Mouse (Mus musculus) heart, embryonic 15.5 days (tissue): ENCODE measurements around the gene Eif4g2. TPM values are rescaled to one million over a fixed set of nuclear protein-coding genes. Genes with fewer than 3 reads are reported as not detected.
A peak's percentile ranks its signal among the peaks of the same experiment; 100 is the strongest.

Experiments used
- ATAC-seq: fragments of 200-750 bp; cut with Nextera tagmentation; replicated peaks from 2 replicates; pipeline ENCODE4 v1.8.0; 2017; ENCODE audit warnings: low read depth, moderate TSS enrichment; ENCODE audit not compliant: insufficient number of reproducible peaks, insufficient read depth, low FRiP score
- H3K27ac ChIP-seq: fragments of 300-500 bp; sonication (generic); 2 replicates; pipeline ENCODE4 v1.5.1; 2015; ENCODE audit warnings: mild to moderate bottlenecking, inconsistent platforms
- H3K27me3 ChIP-seq: fragments of 300-500 bp; sonication (generic); 2 replicates; pipeline ENCODE4 v1.6.1; 2015; ENCODE audit warnings: inconsistent platforms
- H3K36me3 ChIP-seq: fragments of 300-500 bp; sonication (generic); 2 replicates; pipeline ENCODE4 v1.6.1; 2015; ENCODE audit warnings: mild to moderate bottlenecking, inconsistent platforms
- H3K4me1 ChIP-seq: fragments of 300-500 bp; sonication (generic); replicated peaks from 2 replicates; pipeline ENCODE4 v1.6.1; 2015; ENCODE audit warnings: inconsistent platforms
- H3K4me2 ChIP-seq: fragments of 300-500 bp; sonication (generic); 2 replicates; pipeline ENCODE4 v1.6.1; 2015; ENCODE audit warnings: inconsistent platforms, mild to moderate bottlenecking, moderate library complexity
- H3K4me3 ChIP-seq: fragments of 300-500 bp; sonication (generic); 2 replicates; pipeline ENCODE4 v1.5.1; 2015; ENCODE audit warnings: mild to moderate bottlenecking, inconsistent platforms
- H3K9ac ChIP-seq: fragments of 300-500 bp; sonication (generic); 2 replicates; pipeline ENCODE4 v1.6.1; 2015; ENCODE audit warnings: mild to moderate bottlenecking, inconsistent platforms
- H3K9me3 ChIP-seq: fragments of 300-500 bp; sonication (generic); replicated peaks from 2 replicates; pipeline ENCODE4 v1.6.1; 2016; ENCODE audit warnings: inconsistent platforms
- WGBS: fragments of 180-500 bp; shearing (Covaris S2); methylation state at CpG from one replicate; pipeline ENCODE4 v1.1.7; 2015; ENCODE audit warnings: mixed read lengths; 5-methylcytosine and 5-hydroxymethylcytosine counted together
- polyA plus RNA-seq: library from polyadenylated mRNA; unstranded; fragments of >200 nt; fragmentation: Nextera tagmentation; extraction: Ambion mirVana; gene quantifications from 2 replicates; pipeline ENCODE4 v1.2.1, GENCODE M21; 2015

Gene Eif4g2
- 528 and 555 TPM in 2 replicates for polyA plus RNA-seq

- peak within 1 kb of the TSS; percentile 76 for H3K4me3 ChIP-seq
- peak; percentile 98 for ATAC-seq
- H3K4me2 ChIP-seq = peak within 1 kb of the TSS; percentile 77
- H3K9me3 ChIP-seq = no peaks in the 10 kb centered on the region
- under 1% methylated on average over 70 of the region's 70 CpGs for WGBS
- peak within 1 kb of the TSS; percentile 97 for H3K27ac ChIP-seq
- H3K27me3 ChIP-seq = no peaks in the 10 kb centered on the region
- peak within 1 kb of the TSS; percentile 99 for H3K9ac ChIP-seq
- peaks cover 27% of the 10 kb centered on the region for H3K4me1 ChIP-seq
- H3K36me3 ChIP-seq = peaks cover 34% of the 10 kb centered on the region
These were observed at the start of gene Eif4g2 for GRCm38 (mm10) chr7:111082822-111083732. Eif4g2 (minus strand) TSS chr7:111083030.

GRCm38 (mm10) chr7:111132596-111132995 is 49.8 kb upstream of the Eif4g2 start:
- no peak overlapping the region for H3K4me3 ChIP-seq
- no peaks in the 10 kb centered on the region for H3K27me3 ChIP-seq
- H3K27ac ChIP-seq = no peak overlapping the region
- no peak for ATAC-seq
- H3K4me2 ChIP-seq = no peak overlapping the region
- no peaks in the 10 kb centered on the region for H3K36me3 ChIP-seq
- H3K9ac ChIP-seq = no peak overlapping the region
- WGBS = 54% methylated on average over 2 of the region's 2 CpGs
- peaks cover 16% of the 10 kb centered on the region for H3K4me1 ChIP-seq
- no peaks in the 10 kb centered on the region for H3K9me3 ChIP-seq

- Histone ChIP-seq H3K36me3 (no peaks in the 10 kb centered on the region), H3K4me2 (no peak overlapping the region), H3K27me3 (no peaks in the 10 kb centered on the region), H3K4me1 (peaks cover 2% of the 10 kb centered on the region; the same call in 1 of the 2 replicates), H3K27ac (no peak overlapping the region), H3K9me3 (no peaks in the 10 kb centered on the region), H3K9ac (no peak overlapping the region), H3K4me3 (no peak overlapping the region)
- WGBS = 64% methylated on average over 3 of the region's 3 CpGs
- ATAC-seq = no peak
These were observed 44.0 kb upstream of the Eif4g2 start for GRCm38 (mm10) chr7:111126636-111127395.

- no peak overlapping the region for H3K9ac ChIP-seq
- no peaks in the 10 kb centered on the region for H3K36me3 ChIP-seq
- no peaks in the 10 kb centered on the region for H3K9me3 ChIP-seq
- H3K27ac ChIP-seq = no peak overlapping the region
- no peaks in the 10 kb centered on the region for H3K27me3 ChIP-seq
- WGBS = 91% methylated on average over 2 of the region's 2 CpGs
- H3K4me1 ChIP-seq = peaks cover 7% of the 10 kb centered on the region
- no peak overlapping the region for H3K4me2 ChIP-seq
- ATAC-seq = no peak
- no peak overlapping the region for H3K4me3 ChIP-seq
These were observed 41.1 kb upstream of the Eif4g2 start for GRCm38 (mm10) chr7:111123761-111124546.

GRCm38 (mm10) chr7:111122531-111123130 is 39.8 kb upstream of the Eif4g2 start:
- under 1% methylated on average over 44 of the region's 44 CpGs for WGBS
- peak; percentile 100 for ATAC-seq
- Histone ChIP-seq H3K27me3 (no peaks in the 10 kb centered on the region), H3K4me3 (peak overlapping the region; percentile 64), H3K36me3 (peaks cover 7% of the 10 kb centered on the region; the same call in 1 of the 2 replicates), H3K4me1 (peaks cover 7% of the 10 kb centered on the region), H3K9me3 (no peaks in the 10 kb centered on the region), H3K27ac (peak overlapping the region; percentile 95), H3K4me2 (peak overlapping the region; percentile 75), H3K9ac (peak overlapping the region; percentile 63)

GRCm38 (mm10) chr7:111122084-111122530 is 39.3 kb upstream of the Eif4g2 start:
- ATAC-seq = peak; percentile 79
- Histone ChIP-seq H3K4me1 (peaks cover 7% of the 10 kb centered on the region), H3K9ac (peak overlapping the region; percentile 63), H3K9me3 (no peaks in the 10 kb centered on the region), H3K27ac (peak overlapping the region; percentile 95), H3K4me3 (peak overlapping the region; percentile 64), H3K36me3 (peaks cover 8% of the 10 kb centered on the region; the same call in 1 of the 2 replicates), H3K4me2 (peak overlapping the region; percentile 75), H3K27me3 (no peaks in the 10 kb centered on the region)
- under 1% methylated on average over 34 of the region's 34 CpGs for WGBS

- no peak for ATAC-seq
- H3K27ac ChIP-seq = peak overlapping the region; percentile 95
- 43% methylated on average over 9 of the region's 9 CpGs for WGBS
- H3K4me2 ChIP-seq = peak overlapping the region; percentile 75
- no peaks in the 10 kb centered on the region for H3K27me3 ChIP-seq
- H3K4me1 ChIP-seq = peaks cover 7% of the 10 kb centered on the region
- peaks cover 8% of the 10 kb centered on the region; the same call in 1 of the 2 replicates for H3K36me3 ChIP-seq
- H3K9me3 ChIP-seq = no peaks in the 10 kb centered on the region
- peak overlapping the region; percentile 63 for H3K9ac ChIP-seq
- peak overlapping the region; percentile 64 for H3K4me3 ChIP-seq
These were observed 38.7 kb upstream of the Eif4g2 start for GRCm38 (mm10) chr7:111121522-111121921.

GRCm38 (mm10) chr7:111109561-111109960 is 26.7 kb upstream of the Eif4g2 start:
- H3K27ac ChIP-seq = no peak overlapping the region
- ATAC-seq = no peak

GRCm38 (mm10) chr7:111109161-111109560 is 26.3 kb upstream of the Eif4g2 start:
- Histone ChIP-seq H3K27me3 (no peaks in the 10 kb centered on the region), H3K36me3 (peaks cover 6% of the 10 kb centered on the region; the same call in 1 of the 2 replicates), H3K27ac (no peak overlapping the region), H3K9me3 (no peaks in the 10 kb centered on the region), H3K4me3 (no peak overlapping the region), H3K9ac (no peak overlapping the region), H3K4me1 (no peaks in the 10 kb centered on the region), H3K4me2 (no peak overlapping the region)
- ATAC-seq = no peak
- WGBS = 90% methylated on average over 2 of the region's 2 CpGs

More at GRCm38 (mm10) chr7:111109561-111109960, 26.7 kb upstream of the Eif4g2 start:
- Histone ChIP-seq H3K36me3 (peaks cover 8% of the 10 kb centered on the region; the same call in 1 of the 2 replicates), H3K9me3 (no peaks in the 10 kb centered on the region), H3K4me3 (no peak overlapping the region), H3K4me1 (no peaks in the 10 kb centered on the region), H3K9ac (no peak overlapping the region), H3K27me3 (no peaks in the 10 kb centered on the region), H3K4me2 (no peak overlapping the region)
- WGBS = 50% methylated on average over 2 of the region's 2 CpGs

GRCm38 (mm10) chr7:111098196-111098595 is 15.4 kb upstream of the Eif4g2 start:
- H3K9me3 ChIP-seq = no peaks in the 10 kb centered on the region
- H3K4me2 ChIP-seq = no peak overlapping the region
- no peak for ATAC-seq
- no peak overlapping the region for H3K4me3 ChIP-seq
- no peak overlapping the region for H3K27ac ChIP-seq
- H3K4me1 ChIP-seq = no peaks in the 10 kb centered on the region
- H3K27me3 ChIP-seq = no peaks in the 10 kb centered on the region
- WGBS = 94% methylated on average over 1 of the region's 1 CpGs
- no peak overlapping the region for H3K9ac ChIP-seq
- H3K36me3 ChIP-seq = no peaks in the 10 kb centered on the region
